Mouse (Mus musculus) layer of hippocampus, adult 11-12 months (tissue): ENCODE measurements at regions not wholly inside any gene's neighbourhood (a gene's known extent, or its start where the extent isn't known, plus 50 kb on each side); places are given as distances from the start of the nearest gene placed in this dataset.

Experiments
- DNase-seq: peaks from one replicate; pipeline ENCODE4 v3.0.0; 2022; ENCODE audit warnings: low spot score

DNA sequence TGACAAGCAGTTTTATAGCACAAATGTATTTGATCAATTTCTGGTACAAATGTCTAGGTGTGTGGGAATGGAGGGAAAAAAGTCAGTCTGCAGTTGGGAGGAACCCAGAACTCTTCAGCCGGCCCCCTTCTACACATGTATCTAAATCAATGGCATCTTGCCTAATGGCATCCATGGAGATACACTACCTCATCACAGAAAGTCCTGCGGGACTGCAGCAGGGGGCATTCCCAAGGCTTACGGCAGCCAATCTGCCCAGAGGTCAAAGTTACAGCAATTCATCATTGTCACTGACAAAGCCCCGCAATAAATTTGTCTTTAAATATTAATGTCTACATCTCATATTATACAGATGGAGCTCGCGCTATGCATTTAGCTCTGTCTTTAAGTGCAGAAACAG lies 135.7 kb upstream of the Arhgap5 start:
- DNase-seq = no peak

GRCm38 (mm10) chr12:52368466-52368865 lies 135.3 kb upstream of the Arhgap5 start:
- no peak for DNase-seq

DNA sequence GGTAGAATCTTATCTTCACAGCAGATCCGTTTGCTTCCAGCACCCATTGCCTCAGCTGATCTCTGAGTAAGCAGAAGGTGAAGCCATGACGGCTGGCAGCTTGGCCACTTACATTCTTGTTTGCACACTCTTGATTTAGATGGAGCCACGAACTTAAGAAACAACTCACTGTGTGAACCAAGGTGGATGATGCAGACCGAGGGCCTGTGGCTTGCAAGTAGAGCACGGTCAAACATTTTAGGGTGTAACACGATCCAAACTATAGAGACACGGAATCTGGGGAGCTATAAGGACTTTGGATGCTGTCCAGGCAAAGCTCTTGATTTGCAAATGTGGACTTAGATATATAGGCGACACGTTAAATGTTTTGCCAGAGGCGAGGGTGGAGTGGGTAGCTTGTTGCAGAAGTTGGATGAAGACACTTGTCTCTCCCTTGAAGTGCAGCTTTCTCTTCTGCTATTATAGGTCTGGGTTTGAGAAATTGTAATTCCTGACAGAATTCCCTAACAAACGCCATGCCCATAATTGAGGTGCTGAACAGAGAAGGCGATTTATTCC lies 133.5 kb upstream of the Arhgap5 start:
- DNase-seq = no peak

DNA sequence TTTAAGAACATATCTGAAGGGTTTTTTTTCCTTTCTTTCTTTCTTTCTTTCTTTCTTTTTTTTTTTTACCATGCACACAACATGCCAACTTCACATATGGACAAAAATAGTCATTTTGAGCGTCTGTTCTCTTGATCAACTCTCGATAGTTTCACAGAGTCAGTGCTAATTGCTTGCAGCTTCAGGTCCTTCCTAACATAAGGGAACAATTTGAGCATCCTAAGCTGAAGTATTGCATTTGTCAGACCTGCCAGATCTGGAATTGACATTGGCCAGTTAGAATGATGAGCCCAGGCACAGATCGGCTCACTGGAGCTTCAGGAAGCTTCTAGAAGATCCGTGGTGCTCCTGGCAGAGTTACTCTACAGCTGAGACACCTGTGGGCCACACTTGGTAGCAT lies 128.7 kb upstream of the Arhgap5 start:
- no peak for DNase-seq

DNA sequence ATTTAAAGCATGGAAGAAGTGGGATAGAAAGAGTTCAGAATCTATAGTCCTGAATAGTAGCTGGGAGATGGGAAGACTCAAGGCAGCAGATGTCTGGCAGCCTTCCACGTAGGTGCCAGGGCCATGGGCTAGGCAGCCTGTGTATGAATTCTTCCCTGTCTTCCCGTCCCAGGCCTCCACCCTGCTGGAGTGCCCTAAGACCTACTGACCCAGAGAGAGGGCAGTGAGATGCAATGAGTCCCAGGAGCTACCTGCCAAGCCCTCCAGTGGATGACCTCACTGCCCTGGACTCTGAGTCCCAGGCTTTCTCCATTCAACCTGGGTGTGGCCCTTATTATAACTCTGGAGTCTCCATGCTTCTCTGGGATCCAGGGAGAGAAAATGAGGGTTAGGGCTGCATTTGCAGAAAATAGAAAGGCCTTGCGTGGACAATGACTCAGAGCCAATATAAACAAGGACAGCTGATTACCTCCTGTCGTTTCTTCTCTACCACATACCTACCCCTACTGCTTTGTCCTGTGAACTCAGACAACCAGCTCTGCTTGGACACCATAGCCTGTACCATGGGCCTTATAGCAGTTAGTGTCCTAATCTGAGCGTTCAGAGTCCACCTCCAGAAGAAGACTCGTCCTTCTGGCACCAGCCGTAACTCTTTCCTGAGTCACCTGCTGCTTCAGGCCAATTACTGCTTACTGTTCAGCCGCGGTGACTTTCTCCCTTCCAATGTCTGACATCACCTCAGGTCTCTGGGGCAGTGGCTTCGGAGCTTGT lies 126.9 kb upstream of the Arhgap5 start:
- DNase-seq = no peak

DNA sequence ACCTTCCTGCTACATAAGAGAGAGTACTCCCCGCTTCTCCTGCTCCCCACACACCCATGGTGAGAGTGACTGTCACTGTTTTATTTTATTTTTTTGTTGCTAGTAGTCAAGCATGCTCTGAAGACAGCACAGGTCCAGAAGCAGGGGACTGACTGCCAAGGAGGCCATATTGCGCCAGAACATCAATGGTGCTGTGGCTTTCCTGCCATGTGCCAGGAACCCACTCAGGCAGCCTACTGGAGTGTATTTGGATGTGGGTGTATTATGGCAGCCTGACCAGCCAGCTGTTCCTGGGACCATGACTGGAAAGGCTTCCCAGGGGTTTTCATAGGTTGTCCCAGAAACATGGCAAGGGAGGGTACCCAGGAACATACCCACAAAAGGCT lies 126.3 kb upstream of the Arhgap5 start:
- no peak for DNase-seq

- no peak for DNase-seq
Measured at GRCm38 (mm10) chr12:52379245-52379644, 124.5 kb upstream of the Arhgap5 start.

GRCm38 (mm10) chr12:52379960-52380359 lies 123.8 kb upstream of the Arhgap5 start:
- no peak for DNase-seq

GRCm38 (mm10) chr12:52381161-52381967 lies 122.4 kb upstream of the Arhgap5 start:
- DNase-seq = no peak

GRCm38 (mm10) chr12:52381968-52382325 lies 121.8 kb upstream of the Arhgap5 start:
- DNase-seq = no peak

DNA sequence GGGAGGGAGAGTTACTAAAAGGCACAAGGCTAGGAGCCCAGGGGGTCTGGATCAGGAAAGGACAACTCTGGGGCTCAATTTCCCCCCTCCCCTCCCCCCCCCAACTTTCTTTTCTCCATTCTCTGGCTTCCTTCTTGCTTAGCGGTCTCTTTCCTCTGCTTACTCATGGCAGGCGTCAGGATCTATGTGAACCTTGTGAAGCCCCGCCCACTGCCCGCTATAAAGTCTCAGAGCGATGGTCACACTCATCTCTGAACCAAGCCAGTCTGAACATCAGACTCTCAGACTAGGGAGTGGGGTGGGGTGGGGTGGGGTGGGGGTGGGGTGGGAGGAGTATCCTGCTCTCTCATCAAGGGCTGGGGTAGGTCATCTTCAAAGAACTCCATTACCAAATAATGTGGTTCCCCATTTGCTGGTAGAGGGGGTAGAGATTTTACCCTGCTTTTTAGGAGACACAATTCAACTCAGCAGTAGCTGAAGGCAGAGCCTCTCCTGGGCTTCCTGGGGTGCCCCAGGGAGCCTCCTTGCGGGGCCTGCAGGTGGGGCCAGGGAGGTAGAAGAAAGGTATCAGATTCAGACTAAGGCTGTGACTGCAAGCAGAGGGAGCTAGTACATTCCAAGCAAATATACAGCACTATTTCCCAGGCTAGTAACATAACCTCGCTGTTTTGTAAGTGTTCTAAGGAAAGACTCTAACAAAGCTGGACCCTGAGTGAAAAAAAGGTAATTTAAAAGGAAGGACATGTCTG lies 120.8 kb upstream of the Arhgap5 start:
- no peak for DNase-seq

- no peak for DNase-seq
Measured at GRCm38 (mm10) chr12:52389552-52389951, 114.2 kb upstream of the Arhgap5 start.

- peak; percentile 39 for DNase-seq
Measured at GRCm38 (mm10) chr12:52390242-52390641, 113.5 kb upstream of the Arhgap5 start.

DNA sequence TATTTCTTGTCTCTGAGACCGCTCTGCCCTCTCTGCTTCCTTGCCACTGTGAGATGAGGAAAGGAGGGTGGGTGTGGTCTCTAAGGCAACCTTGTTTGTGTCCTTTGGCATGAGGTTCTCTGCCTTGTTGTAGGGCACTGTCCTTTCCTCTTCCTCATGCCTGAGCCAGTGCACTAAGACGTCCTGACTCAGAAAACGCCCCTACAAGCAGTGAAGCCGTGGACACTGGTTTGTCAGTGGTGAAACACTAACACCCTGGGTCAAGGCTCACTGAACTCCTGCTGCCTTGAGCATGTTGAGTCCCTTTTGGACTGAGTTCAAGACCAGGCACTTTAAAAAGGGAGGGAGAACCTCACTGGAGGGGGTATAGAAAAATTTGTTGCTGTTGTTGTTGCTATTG lies 111.1 kb upstream of the Arhgap5 start:
- no peak for DNase-seq

GRCm38 (mm10) chr12:52393981-52394718 lies 109.6 kb upstream of the Arhgap5 start:
- DNase-seq = no peak

DNA sequence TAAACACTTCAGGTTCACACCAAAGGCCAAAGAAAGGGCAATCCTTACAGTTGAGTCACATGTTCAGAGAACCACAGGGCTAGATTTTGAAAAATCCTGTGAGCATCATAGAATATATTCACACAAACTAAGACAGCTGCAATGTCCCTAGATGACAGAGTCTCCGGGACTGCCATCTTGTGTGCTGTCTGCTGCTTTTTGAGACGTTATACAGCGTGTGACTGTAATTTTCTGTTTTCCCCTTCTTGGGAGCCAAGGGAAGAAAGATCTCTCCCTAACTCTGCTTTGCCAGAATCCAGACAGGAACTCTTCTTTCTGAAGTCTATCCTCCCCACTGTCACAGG lies 109.1 kb upstream of the Arhgap5 start:
- DNase-seq = no peak

DNA sequence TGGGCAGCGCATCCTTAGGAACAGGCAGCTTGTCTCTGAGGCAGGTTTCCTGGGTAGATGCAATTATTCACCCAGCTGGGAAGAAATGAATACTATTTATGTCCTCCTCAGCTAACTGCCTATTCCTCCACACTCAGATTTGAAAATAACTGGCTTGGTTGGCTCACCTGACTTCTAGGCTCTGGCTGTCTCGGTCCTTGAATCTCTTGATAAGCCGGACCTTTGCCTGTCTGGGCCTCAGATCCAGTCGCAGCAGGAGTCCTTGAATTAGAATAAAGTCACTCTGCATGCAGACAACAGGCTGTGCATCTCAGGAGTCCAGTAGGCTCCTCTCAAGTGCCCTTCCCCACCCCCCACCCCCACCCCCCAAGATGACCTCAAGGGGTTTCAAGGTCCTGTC lies 108.7 kb upstream of the Arhgap5 start:
- DNase-seq = no peak

GRCm38 (mm10) chr12:52396178-52396841 lies 107.5 kb upstream of the Arhgap5 start:
- peak; percentile 74 for DNase-seq

GRCm38 (mm10) chr12:52397718-52398510 lies 105.9 kb upstream of the Arhgap5 start:
- DNase-seq = no peak

GRCm38 (mm10) chr12:52398511-52398975 lies 105.2 kb upstream of the Arhgap5 start:
- no peak for DNase-seq
